Mouse (Mus musculus): Measurements from ENCODE around the gene Gm45234. TPM values are rescaled to one million over a fixed set of nuclear protein-coding genes. Genes with fewer than 3 reads are reported as not detected.

Gene Gm45234
- polyA plus RNA-seq, 1 experiment from 2014 or later, result not detected

- no peaks in the 10 kb centered on the region for H3K9me3 ChIP-seq
- H3K36me3 ChIP-seq, result no peaks in the 10 kb centered on the region
- ATAC-seq (ENCODE audit: extremely low read depth, insufficient number of reproducible peaks, low FRiP score, low TSS enrichment), result no peak
Observed at GRCm38 (mm10) chr6:124786756-124787420, 31.1 kb upstream of the Gm45234 start.

GRCm38 (mm10) chr6:124782436-124782835, 26.6 kb upstream of the Gm45234 start:
- H3K9me3 ChIP-seq, result no peaks in the 10 kb centered on the region
- peak overlapping the region; percentile 31 for H3K4me3 ChIP-seq
- peaks cover 9% of the 10 kb centered on the region for H3K4me1 ChIP-seq
- 0 out of 2 replicates have a peak overlapping the region, but pooled peaks have one; percentile 33 for H3K9ac ChIP-seq
- ATAC-seq (ENCODE audit: extremely low read depth, insufficient number of reproducible peaks, low FRiP score, low TSS enrichment), result no peak
- 26% methylated on average over 6 of the region's 6 CpGs for WGBS
- H3K36me3 ChIP-seq, result no peaks in the 10 kb centered on the region
- H3K27ac ChIP-seq (replicated peaks), result no peak overlapping the region
- H3K4me2 ChIP-seq, result peak overlapping the region; percentile 50
- peaks cover 41% of the 10 kb centered on the region for H3K27me3 ChIP-seq (replicated peaks)

More at GRCm38 (mm10) chr6:124786756-124787420, 31.1 kb upstream of the Gm45234 start:
- no peak overlapping the region for H3K27ac ChIP-seq (replicated peaks)
- H3K4me1 ChIP-seq, result peaks cover 8% of the 10 kb centered on the region
- no peak overlapping the region for H3K9ac ChIP-seq
- no peak overlapping the region for H3K4me3 ChIP-seq
- no peaks in the 10 kb centered on the region for H3K27me3 ChIP-seq (replicated peaks)
- 45% methylated on average over 8 of the region's 8 CpGs for WGBS
- H3K4me2 ChIP-seq, result no peak overlapping the region

- ATAC-seq (ENCODE audit: extremely low read depth, insufficient number of reproducible peaks, low FRiP score, low TSS enrichment), result no peak
- peaks cover 9% of the 10 kb centered on the region for H3K4me1 ChIP-seq
- H3K9me3 ChIP-seq, result no peaks in the 10 kb centered on the region
- H3K27ac ChIP-seq (replicated peaks), result no peak overlapping the region
- H3K36me3 ChIP-seq, result no peaks in the 10 kb centered on the region
- H3K4me2 ChIP-seq, result no peak overlapping the region
- WGBS, result 78% methylated on average over 7 of the region's 7 CpGs
- H3K9ac ChIP-seq, result no peak overlapping the region
- peaks cover 44% of the 10 kb centered on the region for H3K27me3 ChIP-seq (replicated peaks)
- no peak overlapping the region for H3K4me3 ChIP-seq
Observed at GRCm38 (mm10) chr6:124780917-124781316, 25.1 kb upstream of the Gm45234 start.

- H3K4me3 ChIP-seq, result peak overlapping the region; percentile 47
- no peak for ATAC-seq (ENCODE audit: extremely low read depth, insufficient number of reproducible peaks, low FRiP score, low TSS enrichment)
- H3K27me3 ChIP-seq (replicated peaks), result peaks cover 44% of the 10 kb centered on the region
- no peaks in the 10 kb centered on the region for H3K36me3 ChIP-seq
- no peaks in the 10 kb centered on the region for H3K9me3 ChIP-seq
- peaks cover 9% of the 10 kb centered on the region for H3K4me1 ChIP-seq
- H3K27ac ChIP-seq (replicated peaks), result no peak overlapping the region
- H3K9ac ChIP-seq, result peak overlapping the region; percentile 65
- 3% methylated on average over 10 of the region's 10 CpGs for WGBS
- H3K4me2 ChIP-seq, result peak overlapping the region; percentile 70
Observed at GRCm38 (mm10) chr6:124779984-124780416, 24.2 kb upstream of the Gm45234 start.

GRCm38 (mm10) chr6:124779222-124779983, 23.6 kb upstream of the Gm45234 start, which contains the start of gene Lrrc23:
Gene Lrrc23, minus strand, starts transcription at chr6:124779727.
- H3K36me3 ChIP-seq, result no peaks in the 10 kb centered on the region
- peak; percentile 54; the same call in 1 of the 2 replicates for ATAC-seq (ENCODE audit: extremely low read depth, insufficient number of reproducible peaks, low FRiP score, low TSS enrichment)
- peak within 1 kb of the TSS; percentile 65 for H3K9ac ChIP-seq
- H3K27ac ChIP-seq (replicated peaks), result no peak within 1 kb of the TSS
- H3K27me3 ChIP-seq (replicated peaks), result peaks cover 44% of the 10 kb centered on the region
- peak within 1 kb of the TSS; percentile 70 for H3K4me2 ChIP-seq
- H3K4me1 ChIP-seq, result peaks cover 9% of the 10 kb centered on the region
- peak within 1 kb of the TSS; percentile 47 for H3K4me3 ChIP-seq
- WGBS, result 1% methylated on average over 23 of the region's 23 CpGs
- H3K9me3 ChIP-seq, result no peaks in the 10 kb centered on the region

GRCm38 (mm10) chr6:124770511-124770910, 14.7 kb upstream of the Gm45234 start:
- peak overlapping the region; percentile 77; the same call in 1 of the 2 replicates for H3K4me2 ChIP-seq
- peaks cover 27% of the 10 kb centered on the region for H3K4me1 ChIP-seq
- no peak overlapping the region for H3K27ac ChIP-seq (replicated peaks)
- no peaks in the 10 kb centered on the region for H3K36me3 ChIP-seq
- WGBS, result 77% methylated on average over 15 of the region's 15 CpGs
- no peaks in the 10 kb centered on the region for H3K9me3 ChIP-seq
- no peak overlapping the region for H3K9ac ChIP-seq
- ATAC-seq (ENCODE audit: extremely low read depth, insufficient number of reproducible peaks, low FRiP score, low TSS enrichment), result no peak
- no peak overlapping the region for H3K4me3 ChIP-seq
- H3K27me3 ChIP-seq (replicated peaks), result peaks cover 43% of the 10 kb centered on the region

GRCm38 (mm10) chr6:124770013-124770412, 14.2 kb upstream of the Gm45234 start:
- ATAC-seq (ENCODE audit: extremely low read depth, insufficient number of reproducible peaks, low FRiP score, low TSS enrichment), result no peak
- Histone ChIP-seq H3K9me3 (no peaks in the 10 kb centered on the region), H3K4me2 (peak overlapping the region; percentile 77), H3K4me3 (peak overlapping the region; percentile 54), H3K27ac (replicated peaks) (no peak overlapping the region), H3K27me3 (replicated peaks) (peaks cover 43% of the 10 kb centered on the region), H3K9ac (peak overlapping the region; percentile 78), H3K36me3 (no peaks in the 10 kb centered on the region), H3K4me1 (peaks cover 27% of the 10 kb centered on the region)
- WGBS, result 26% methylated on average over 7 of the region's 7 CpGs

- Histone ChIP-seq H3K4me3 (peak within 1 kb of the TSS; percentile 54), H3K36me3 (no peaks in the 10 kb centered on the region), H3K27ac (replicated peaks) (no peak within 1 kb of the TSS), H3K4me1 (peaks cover 27% of the 10 kb centered on the region), H3K9ac (peak within 1 kb of the TSS; percentile 78), H3K9me3 (no peaks in the 10 kb centered on the region), H3K4me2 (peak within 1 kb of the TSS; percentile 77), H3K27me3 (replicated peaks) (peaks cover 43% of the 10 kb centered on the region)
- peak; percentile 3; the same call in 1 of the 2 replicates for ATAC-seq (ENCODE audit: extremely low read depth, insufficient number of reproducible peaks, low FRiP score, low TSS enrichment)
- under 1% methylated on average over 54 of the region's 54 CpGs for WGBS
Observed at GRCm38 (mm10) chr6:124769101-124769765, 13.4 kb upstream of the Gm45234 start, which contains the start of gene Eno2. Gene Eno2, minus strand, starts transcription at chr6:124769673.

- Histone ChIP-seq H3K27ac (replicated peaks) (no peak overlapping the region), H3K4me3 (peak overlapping the region; percentile 54), H3K27me3 (replicated peaks) (peaks cover 48% of the 10 kb centered on the region), H3K4me1 (peaks cover 27% of the 10 kb centered on the region), H3K4me2 (peak overlapping the region; percentile 77), H3K9ac (peak overlapping the region; percentile 78), H3K36me3 (no peaks in the 10 kb centered on the region), H3K9me3 (no peaks in the 10 kb centered on the region)
- 6% methylated on average over 9 of the region's 9 CpGs for WGBS
- no peak for ATAC-seq (ENCODE audit: extremely low read depth, insufficient number of reproducible peaks, low FRiP score, low TSS enrichment)
Observed at GRCm38 (mm10) chr6:124768704-124769044, 12.9 kb upstream of the Gm45234 start.

- peaks cover 27% of the 10 kb centered on the region for H3K4me1 ChIP-seq
- H3K9ac ChIP-seq, result peak overlapping the region; percentile 78
- peak overlapping the region; percentile 77 for H3K4me2 ChIP-seq
- peak overlapping the region; percentile 54 for H3K4me3 ChIP-seq
- peaks cover 48% of the 10 kb centered on the region for H3K27me3 ChIP-seq (replicated peaks)
- ATAC-seq (ENCODE audit: extremely low read depth, insufficient number of reproducible peaks, low FRiP score, low TSS enrichment), result peak; percentile 51; the same call in 1 of the 2 replicates
- no peaks in the 10 kb centered on the region for H3K36me3 ChIP-seq
- no peaks in the 10 kb centered on the region for H3K9me3 ChIP-seq
- 26% methylated on average over 19 of the region's 19 CpGs for WGBS
- no peak overlapping the region for H3K27ac ChIP-seq (replicated peaks)
Observed at GRCm38 (mm10) chr6:124767920-124768703, 12.3 kb upstream of the Gm45234 start.
